Mouse (Mus musculus) hindbrain, postnatal 0 days (tissue): ENCODE measurements around the gene Htr2c. TPM values are rescaled to one million over a fixed set of nuclear protein-coding genes. Genes with fewer than 3 reads are reported as not detected.

Source experiments
- ATAC-seq: fragments of 200-750 bp; cut with Nextera tagmentation; 2 replicates; pipeline ENCODE4 v1.8.0; 2017; ENCODE audit warnings: mild to moderate bottlenecking, moderate TSS enrichment, moderate library complexity
- DNase-seq: peaks from one replicate; pipeline ENCODE4 v3.0.0-alpha.2; 2015; ENCODE audit warnings: low spot score
- H3K27ac ChIP-seq: fragments of 300-500 bp; sonication (generic); 2 replicates; pipeline ENCODE4 v1.5.1; 2014; ENCODE audit warnings: mild to moderate bottlenecking
- H3K27me3 ChIP-seq: fragments of 300-500 bp; sonication (generic); 2 replicates; pipeline ENCODE4 v1.6.1; 2014; ENCODE audit warnings: low read length, mixed read lengths; ENCODE audit not compliant: insufficient read depth
- H3K36me3 ChIP-seq: fragments of 300-500 bp; sonication (generic); 2 replicates; pipeline ENCODE4 v1.6.1; 2014; ENCODE audit warnings: low read length, mixed read lengths; ENCODE audit not compliant: insufficient read depth
- H3K4me1 ChIP-seq: fragments of 300-500 bp; sonication (generic); 2 replicates; pipeline ENCODE4 v1.6.1; 2014; ENCODE audit warnings: antibody characterized with exemption, low read length, mixed read lengths; ENCODE audit not compliant: insufficient read depth
- H3K4me2 ChIP-seq: fragments of 300-500 bp; sonication (generic); 2 replicates; pipeline ENCODE4 v1.6.1; 2014; ENCODE audit warnings: low read depth, mild to moderate bottlenecking, low read length, moderate library complexity, mixed read lengths
- H3K4me3 ChIP-seq: fragments of 300-500 bp; sonication (generic); 2 replicates; pipeline ENCODE4 v1.5.1; 2014; ENCODE audit warnings: low read length
- H3K9ac ChIP-seq: fragments of 300-500 bp; sonication (generic); replicated peaks from 2 replicates; pipeline ENCODE4 v1.6.1; 2014; ENCODE audit warnings: mild to moderate bottlenecking, low read length, moderate library complexity, mixed read lengths
- H3K9me3 ChIP-seq: fragments of 300-500 bp; sonication (generic); 2 replicates; pipeline ENCODE4 v1.6.1; 2016; ENCODE audit warnings: low read length, mixed read lengths
- CTCF ChIP-seq: IDR thresholded peaks from 2 replicates; pipeline ENCODE4 v1.5.1; 2016; ENCODE audit warnings: antibody characterized with exemption, control low read depth, low read depth
- WGBS: fragments of 180-500 bp; shearing (Covaris S2); extraction: QIAGEN DNeasy Blood & Tissue Kit; methylation state at CpG from one replicate; pipeline ENCODE4 v1.1.7; 2014; 5-methylcytosine and 5-hydroxymethylcytosine counted together
- polyA plus RNA-seq: library from polyadenylated mRNA; unstranded; fragments of >200 nt; fragmentation: Nextera tagmentation; extraction: Ambion mirVana; gene quantifications from 2 replicates; pipeline ENCODE4 v1.2.1, GENCODE M21; 2015
- total RNA-seq: library from RNA; depleted of rRNA; stranded (reverse); fragments of >200 nt; gene quantifications from 2 replicates; pipeline ENCODE4 v1.2.3, GENCODE M21; 2014

Htr2c gene
- total and polyA plus RNA-seq, 2 experiments from 2014 or later = 19.8 to 41.0 TPM

DNA sequence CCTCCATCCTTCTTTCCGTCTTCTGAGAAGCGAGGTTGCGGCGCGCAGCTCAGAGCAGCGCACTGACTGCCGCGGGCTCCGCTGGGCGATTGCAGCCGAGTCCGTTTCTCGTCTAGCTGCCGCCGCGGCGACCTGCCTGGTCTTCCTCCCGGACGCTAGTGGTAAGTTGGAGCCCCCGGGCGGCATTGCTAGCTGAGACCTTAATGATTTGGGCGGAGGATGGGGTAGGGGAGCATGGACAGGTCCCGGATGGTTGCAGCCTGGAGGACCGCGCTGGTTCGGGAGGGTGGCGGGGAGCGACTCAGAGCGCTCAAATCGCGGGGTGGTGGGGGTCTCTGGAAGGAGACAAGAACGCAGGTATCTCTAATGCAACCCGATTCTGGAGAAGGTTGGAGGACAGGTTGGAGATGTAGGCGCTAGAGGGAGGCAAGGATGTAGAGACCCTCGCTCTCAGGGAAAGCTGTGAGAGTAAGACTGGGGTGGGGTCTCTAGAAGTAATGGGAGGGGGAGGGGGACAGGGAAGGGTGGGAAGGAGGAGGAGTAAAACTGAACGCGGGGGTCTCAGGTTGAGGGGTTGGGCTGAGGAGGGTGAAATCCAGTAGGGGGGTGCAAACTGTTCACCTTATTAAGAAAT lies 718 bp downstream of the Htr2c start:
- Histone ChIP-seq H3K4me3 (peak overlapping the region; percentile 44), H3K4me1 (no peaks in the 10 kb centered on the region), H3K9ac (peak overlapping the region; percentile 44), H3K4me2 (peak overlapping the region; percentile 61), H3K9me3 (no peaks in the 10 kb centered on the region), H3K27ac (no peak overlapping the region), H3K36me3 (no peaks in the 10 kb centered on the region), H3K27me3 (no peaks in the 10 kb centered on the region)
- WGBS = 34% methylated on average over 37 of the region's 37 CpGs
- DNase-seq = peak; percentile 25
- no peak for TF ChIP-seq CTCF
- ATAC-seq = peak; percentile 61

- ATAC-seq = no peak
- H3K36me3 ChIP-seq = no peaks in the 10 kb centered on the region
- DNase-seq = no peak
These were observed 17.6 kb downstream of the Htr2c start for GRCm38 (mm10) chrX:146979931-146980330.

GRCm38 (mm10) chrX:147055730-147056129 lies 93.4 kb downstream of the Htr2c start:
- Histone ChIP-seq H3K27ac (no peak overlapping the region), H3K27me3 (no peaks in the 10 kb centered on the region), H3K36me3 (no peaks in the 10 kb centered on the region), H3K4me1 (no peaks in the 10 kb centered on the region), H3K9ac (no peak overlapping the region), H3K9me3 (no peaks in the 10 kb centered on the region), H3K4me3 (no peak overlapping the region), H3K4me2 (no peak overlapping the region)
- ATAC-seq = no peak
- 26% methylated on average over 3 of the region's 3 CpGs for WGBS
- peak; percentile 36 for DNase-seq
- peak; percentile 45 for TF ChIP-seq CTCF

More at GRCm38 (mm10) chrX:146979931-146980330, 17.6 kb downstream of the Htr2c start:
- Histone ChIP-seq H3K27ac (no peak overlapping the region), H3K4me1 (no peaks in the 10 kb centered on the region), H3K9me3 (no peaks in the 10 kb centered on the region), H3K4me2 (no peak overlapping the region), H3K9ac (no peak overlapping the region), H3K4me3 (no peak overlapping the region), H3K27me3 (no peaks in the 10 kb centered on the region)
- 61% methylated on average over 5 of the region's 5 CpGs for WGBS
- peak; percentile 69 for TF ChIP-seq CTCF

DNA sequence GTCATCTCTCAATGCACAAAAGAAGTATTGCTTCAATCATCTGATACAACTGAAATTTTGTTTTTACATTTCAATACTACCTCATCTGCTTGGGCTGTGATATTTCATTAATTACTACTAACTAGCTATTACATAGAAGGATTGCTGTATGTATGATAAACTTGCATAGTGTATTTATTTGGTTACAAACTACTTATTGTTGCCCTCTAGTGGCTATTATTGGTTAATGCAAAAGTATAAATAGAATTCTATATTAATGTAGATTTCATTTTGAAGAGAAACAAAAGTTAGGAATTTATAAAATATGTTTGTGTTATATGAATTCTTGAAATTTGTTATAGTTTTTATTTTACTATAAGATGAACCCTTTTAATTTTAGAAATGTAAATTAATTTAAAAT lies 109.3 kb downstream of the Htr2c start:
- Histone ChIP-seq H3K4me3 (no peak overlapping the region), H3K27ac (no peak overlapping the region), H3K9me3 (no peaks in the 10 kb centered on the region), H3K27me3 (no peaks in the 10 kb centered on the region), H3K36me3 (no peaks in the 10 kb centered on the region), H3K9ac (no peak overlapping the region), H3K4me2 (no peak overlapping the region), H3K4me1 (no peaks in the 10 kb centered on the region)
- no peak for ATAC-seq
- peak; percentile 3 for DNase-seq
- peak; percentile 33 for TF ChIP-seq CTCF

DNA sequence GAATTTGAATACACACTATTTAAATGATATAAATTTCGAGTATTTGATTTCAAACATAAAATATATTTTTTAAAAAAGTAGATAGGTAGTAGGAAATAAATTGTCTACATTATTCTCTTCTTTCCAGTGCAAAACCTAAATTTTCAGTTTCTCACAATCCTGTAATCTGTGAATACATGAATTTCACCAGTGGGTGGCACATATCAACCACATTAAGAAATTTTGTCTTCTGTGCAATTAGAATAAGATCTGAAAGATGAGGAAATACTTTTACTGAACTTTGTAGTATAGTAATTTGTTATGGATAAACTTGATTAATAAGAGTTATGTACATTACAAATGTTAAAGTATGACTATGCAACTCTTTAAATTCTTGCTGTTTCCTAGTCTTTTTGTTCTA lies 156.8 kb downstream of the Htr2c start:
- ATAC-seq (no peak), DNase-seq (peak; percentile 1)
- Histone ChIP-seq H3K36me3 (no peaks in the 10 kb centered on the region), H3K4me2 (no peak overlapping the region), H3K9me3 (no peaks in the 10 kb centered on the region), H3K4me1 (no peaks in the 10 kb centered on the region), H3K4me3 (no peak overlapping the region), H3K27ac (no peak overlapping the region), H3K27me3 (no peaks in the 10 kb centered on the region), H3K9ac (no peak overlapping the region)
- 37% methylated on average over 1 of the region's 1 CpGs for WGBS
- no peak for TF ChIP-seq CTCF

DNA sequence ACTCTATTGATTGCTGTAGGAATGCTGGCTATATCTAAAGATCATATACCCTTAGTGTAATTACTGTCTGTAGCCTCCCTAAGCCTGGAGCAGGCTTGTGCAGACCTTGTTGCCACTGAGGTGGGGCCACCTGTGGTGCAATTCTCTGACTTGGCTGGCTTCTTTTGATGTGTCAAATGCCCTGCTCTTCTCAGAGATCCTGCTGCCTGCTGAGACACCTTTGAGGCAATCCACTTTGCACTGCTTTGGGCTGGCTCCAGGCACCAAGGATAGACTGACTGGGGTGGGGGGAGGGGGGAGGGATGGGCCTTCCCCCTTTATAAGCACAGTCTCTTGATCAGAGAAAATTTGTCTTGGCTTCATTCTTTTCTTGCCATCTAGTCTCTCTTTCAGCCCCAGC lies 252.9 kb downstream of the Htr2c start:
- Histone ChIP-seq H3K27me3 (no peaks in the 10 kb centered on the region), H3K9me3 (no peaks in the 10 kb centered on the region), H3K9ac (no peak overlapping the region), H3K36me3 (no peaks in the 10 kb centered on the region), H3K4me3 (no peak overlapping the region), H3K4me1 (no peaks in the 10 kb centered on the region), H3K4me2 (no peak overlapping the region), H3K27ac (no peak overlapping the region)
- ATAC-seq = no peak
- DNase-seq = no peak
- TF ChIP-seq CTCF = no peak

GRCm38 (mm10) chrX:147217382-147218013 lies 255.2 kb downstream of the Htr2c start:
- H3K27ac ChIP-seq = no peak overlapping the region
- H3K27me3 ChIP-seq = no peaks in the 10 kb centered on the region
- no peaks in the 10 kb centered on the region for H3K9me3 ChIP-seq
- 74% methylated on average over 3 of the region's 3 CpGs for WGBS
- no peak overlapping the region for H3K4me2 ChIP-seq
- ATAC-seq (no peak), DNase-seq (no peak)
- H3K36me3 ChIP-seq = no peaks in the 10 kb centered on the region
- no peak overlapping the region for H3K4me3 ChIP-seq
- H3K9ac ChIP-seq = no peak overlapping the region
- no peak for TF ChIP-seq CTCF
- H3K4me1 ChIP-seq = no peaks in the 10 kb centered on the region
